Mouse (Mus musculus) bone marrow macrophage, adult 2 months (primary cell): Measurements from ENCODE around the gene Gpr182.

ENCODE experiments used
- CTCF ChIP-seq: IDR thresholded peaks from 2 replicates; pipeline ENCODE4 v1.5.1; 2012; ENCODE audit warnings: low read depth, mild to moderate bottlenecking, low read length, moderate library complexity
- POLR2A ChIP-seq: IDR thresholded peaks from 2 replicates; pipeline ENCODE4 v1.6.1; 2012; ENCODE audit warnings: mild to moderate bottlenecking, low read depth, low read length, borderline replicate concordance

DNA sequence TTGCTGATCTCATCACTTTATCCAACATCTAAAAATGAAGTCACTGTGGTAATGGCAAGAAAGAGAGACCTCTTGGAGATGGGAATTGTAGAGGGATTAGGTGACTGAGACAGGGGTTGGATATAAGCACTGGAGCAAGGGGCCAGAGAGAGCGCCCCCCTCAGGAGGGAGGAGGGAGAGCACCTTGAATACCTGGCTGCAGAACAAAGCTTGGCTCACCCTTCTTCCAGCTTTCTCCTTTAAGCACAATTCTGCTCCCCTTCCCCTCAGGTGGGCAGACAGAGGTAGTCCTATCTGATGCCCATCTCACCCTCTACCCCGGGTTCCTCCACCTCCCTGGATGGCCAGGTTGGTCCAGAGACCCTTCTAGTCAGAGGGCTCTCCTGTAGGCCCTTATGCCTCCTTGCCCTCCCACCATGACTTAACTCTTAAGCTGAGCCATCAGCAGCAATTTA lies 46.7 kb downstream of the Gpr182 start, which contains the start of gene Myo1a:
- TF ChIP-seq CTCF (no peak), POLR2A (no peak)
